Mouse (Mus musculus) brain, embryonic 14.5 days (tissue): ENCODE data around the gene Ldlrad3. TPM values are rescaled to one million over a fixed set of nuclear protein-coding genes. Genes with fewer than 3 reads are reported as not detected.

Source experiments
- DNase-seq: peaks from one replicate; pipeline ENCODE4 v3.0.0-alpha.2; 2011; ENCODE audit warnings: low read depth
- CTCF ChIP-seq: fragments of 200-500 bp; IDR thresholded peaks from 2 replicates; pipeline ENCODE4 v1.5.1; 2012; ENCODE audit warnings: inconsistent platforms, mild to moderate bottlenecking, moderate library complexity, borderline replicate concordance; ENCODE audit not compliant: insufficient read depth, insufficient read length; ENCODE audit errors: extremely low read depth
- POLR2A ChIP-seq: fragments of 200-500 bp; IDR thresholded peaks from 2 replicates; pipeline ENCODE4 v1.6.1; 2012; ENCODE audit warnings: mild to moderate bottlenecking, inconsistent platforms, borderline replicate concordance; ENCODE audit not compliant: poor library complexity, insufficient read depth, insufficient read length, severe bottlenecking; ENCODE audit errors: extremely low read depth
- polyA plus RNA-seq: library from polyadenylated mRNA; depleted of rRNA; stranded (reverse); fragments of >200 nt; gene quantifications from 2 replicates; pipeline ENCODE4 v1.2.3, GENCODE M21; 2012; rRNA removed

The Ldlrad3 gene
- polyA plus RNA-seq: 16.6 and 26.2 TPM in 2 replicates

DNA sequence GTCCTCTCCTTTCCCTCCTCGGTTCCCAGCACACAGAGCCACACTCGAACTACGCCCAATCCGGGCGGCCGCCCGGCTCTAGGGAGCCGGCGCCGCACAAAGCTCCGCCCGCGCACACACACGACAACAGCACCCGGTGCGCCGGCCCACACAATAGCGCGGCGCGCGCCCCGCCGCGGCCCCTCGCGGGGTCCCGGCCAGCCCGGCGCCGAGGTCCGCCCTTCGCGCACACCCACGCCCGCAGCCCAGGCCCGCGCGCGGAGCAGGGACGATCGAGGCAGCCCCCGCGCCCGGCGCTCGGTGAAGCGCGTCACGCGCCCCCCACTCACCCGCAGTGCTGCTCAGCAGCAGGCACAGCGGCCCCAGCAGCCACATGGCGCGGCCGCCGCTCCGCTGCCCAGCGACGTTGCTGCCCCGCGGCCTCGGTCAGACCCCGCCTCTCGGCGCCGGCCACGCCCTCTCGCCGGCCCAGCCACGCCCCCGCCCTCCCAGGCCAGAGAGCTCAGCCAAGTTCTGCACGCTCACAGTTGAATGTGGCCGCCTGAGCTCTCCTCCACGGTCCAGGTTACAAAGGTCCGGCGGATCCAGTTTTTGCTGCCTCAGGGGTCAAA is at the start of gene Ldlrad3:
Gene Ldlrad3, minus strand, starts transcription at position 435 of the 611 bp plus-strand sequence.
- TF ChIP-seq CTCF (no peak), POLR2A (peak; percentile 90)
- peak; percentile 93 for DNase-seq

DNA sequence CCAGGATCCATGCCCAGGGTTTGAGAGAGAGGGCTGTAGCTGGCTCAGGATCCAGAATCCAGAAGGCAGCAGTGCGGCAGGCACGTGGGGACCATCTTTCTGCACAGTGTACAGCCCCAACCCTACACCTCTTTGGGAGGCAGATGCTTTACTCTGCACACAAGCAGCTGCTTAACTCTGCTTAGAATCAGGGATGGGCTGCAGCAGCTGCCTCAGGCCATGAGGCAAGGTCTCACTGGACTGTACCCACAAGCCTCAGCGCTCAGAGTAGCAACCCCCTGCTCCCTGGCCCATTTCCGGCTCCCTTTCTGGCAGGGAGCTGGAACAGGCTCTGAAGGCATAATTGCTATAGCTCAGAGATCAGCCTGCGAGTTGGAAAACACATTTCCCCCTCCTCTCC is 45.3 kb upstream of the Ldlrad3 start:
- peak; percentile 76 for DNase-seq
- TF ChIP-seq CTCF: no peak
- TF ChIP-seq POLR2A: no peak

DNA sequence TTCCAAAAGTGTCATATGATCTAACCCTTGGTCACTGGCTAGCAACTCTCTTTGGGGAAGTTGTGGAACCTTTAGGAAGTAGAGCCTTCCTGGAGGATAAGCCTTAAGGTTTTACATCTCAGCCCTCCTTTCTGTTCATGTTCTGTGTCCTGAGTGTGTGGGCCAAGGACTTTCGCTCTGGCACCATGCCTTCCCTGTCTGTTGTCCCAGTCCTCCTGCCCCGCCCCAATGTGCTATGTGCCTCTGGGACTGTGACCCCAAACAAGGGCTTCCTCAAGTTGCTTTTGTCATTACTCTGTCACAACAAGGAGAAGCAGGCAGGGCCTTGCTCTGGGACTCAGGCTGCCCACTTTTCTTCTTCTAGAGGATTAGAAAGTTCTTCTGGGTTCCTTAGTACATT is 42.9 kb upstream of the Ldlrad3 start:
- DNase-seq: no peak
- TF ChIP-seq POLR2A (no peak), CTCF (no peak)

DNA sequence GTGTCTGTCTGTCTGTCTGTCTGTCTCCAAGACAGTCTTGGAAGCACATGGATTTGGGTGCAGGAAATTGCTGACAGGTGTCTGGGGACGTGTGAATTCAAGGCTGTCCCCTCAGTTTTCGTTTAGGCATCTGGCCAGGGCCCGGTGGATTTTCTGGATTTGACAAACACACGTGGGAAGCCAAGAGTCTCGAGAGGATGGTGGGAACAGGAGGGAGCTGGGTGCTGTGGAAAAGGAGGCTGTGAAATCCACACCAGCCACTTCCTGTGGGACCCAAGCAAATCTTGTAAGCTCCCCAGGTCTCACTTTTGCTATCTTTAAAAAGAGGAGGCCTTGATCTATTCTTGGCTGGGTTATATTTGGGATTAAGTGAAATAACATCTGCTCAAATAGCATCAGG is 42.1 kb upstream of the Ldlrad3 start:
- no peak for DNase-seq
- no peak for TF ChIP-seq CTCF
- no peak for TF ChIP-seq POLR2A

DNA sequence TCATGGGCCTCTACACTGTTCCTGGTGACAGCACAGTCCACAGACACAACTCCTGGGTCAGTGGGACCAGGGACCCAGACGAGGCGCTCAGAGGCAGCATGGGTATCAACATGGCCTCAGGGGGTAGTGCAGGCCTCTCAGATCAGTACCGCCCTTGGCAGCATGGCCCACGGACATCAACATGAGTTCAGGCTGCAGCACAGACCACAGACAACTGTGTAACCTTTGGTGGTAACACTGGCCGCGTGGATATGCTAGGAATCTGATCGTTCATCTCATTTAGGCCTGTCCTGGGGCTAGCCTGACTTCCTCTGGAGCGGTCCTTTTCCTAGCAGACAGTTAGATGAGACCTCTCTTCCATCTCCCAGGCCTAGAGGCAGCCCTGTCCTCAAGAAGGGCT is 41.7 kb upstream of the Ldlrad3 start:
- no peak for DNase-seq

DNA sequence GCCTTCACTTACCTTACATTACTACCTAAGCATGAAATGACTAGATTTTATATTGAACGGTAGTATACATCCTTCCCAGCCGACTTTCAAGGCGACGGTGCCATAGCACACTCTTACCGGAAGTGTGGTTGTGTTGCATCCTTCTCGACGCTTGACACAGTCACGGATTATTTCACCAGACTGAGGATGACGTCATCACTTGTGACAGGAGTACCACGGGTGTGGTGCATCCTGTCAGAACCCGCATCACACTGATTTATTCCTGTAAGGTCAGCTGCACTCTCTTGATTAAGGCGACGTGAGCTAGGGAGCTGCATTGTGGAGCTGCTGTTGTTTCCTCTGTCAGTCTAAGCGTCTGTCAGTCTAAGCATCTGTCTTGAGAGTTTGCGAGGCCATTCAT is 40.1 kb upstream of the Ldlrad3 start:
- no peak for DNase-seq
- TF ChIP-seq POLR2A (no peak), CTCF (no peak)

More for the DNA sequence above, 41.7 kb upstream of the Ldlrad3 start:
- TF ChIP-seq POLR2A (no peak), CTCF (no peak)

DNA sequence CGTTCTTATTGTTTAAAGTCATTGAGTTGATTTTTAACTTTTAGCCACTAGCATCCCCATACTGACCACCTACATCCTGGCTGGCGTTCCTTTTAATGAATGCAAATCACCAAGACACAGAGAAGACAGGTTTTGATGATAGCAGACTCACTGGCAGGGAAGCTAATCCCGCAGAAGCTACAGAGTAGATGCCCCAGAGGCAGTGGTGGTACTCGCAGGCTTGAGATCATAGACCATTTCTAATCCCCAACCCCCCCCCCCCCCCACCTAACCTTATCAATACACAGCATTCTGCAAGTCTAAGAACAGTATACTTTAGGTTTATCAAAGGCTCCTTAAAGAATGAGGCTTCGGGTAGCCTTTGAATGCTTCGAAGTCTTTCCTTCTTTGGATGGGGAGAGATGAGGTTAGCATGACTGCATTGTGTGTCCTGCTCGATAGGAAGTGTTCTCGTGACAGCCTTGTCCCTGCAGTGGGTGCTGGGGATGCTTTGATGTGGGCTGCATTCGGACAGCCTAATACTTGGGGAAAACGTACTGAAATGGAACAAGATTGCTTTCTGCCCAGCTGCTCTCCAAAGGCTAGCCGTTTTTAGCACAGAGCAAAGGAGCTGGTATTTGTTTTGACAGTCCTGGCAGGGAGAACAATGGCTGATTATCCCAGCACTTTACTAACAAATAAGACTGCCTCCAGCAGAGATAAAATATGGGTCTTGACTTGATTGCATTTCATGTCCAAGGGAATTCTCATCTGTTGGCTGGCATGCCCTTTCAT is 37.4 kb upstream of the Ldlrad3 start:
- TF ChIP-seq CTCF: no peak
- TF ChIP-seq POLR2A: no peak
- DNase-seq: peak; percentile 83

DNA sequence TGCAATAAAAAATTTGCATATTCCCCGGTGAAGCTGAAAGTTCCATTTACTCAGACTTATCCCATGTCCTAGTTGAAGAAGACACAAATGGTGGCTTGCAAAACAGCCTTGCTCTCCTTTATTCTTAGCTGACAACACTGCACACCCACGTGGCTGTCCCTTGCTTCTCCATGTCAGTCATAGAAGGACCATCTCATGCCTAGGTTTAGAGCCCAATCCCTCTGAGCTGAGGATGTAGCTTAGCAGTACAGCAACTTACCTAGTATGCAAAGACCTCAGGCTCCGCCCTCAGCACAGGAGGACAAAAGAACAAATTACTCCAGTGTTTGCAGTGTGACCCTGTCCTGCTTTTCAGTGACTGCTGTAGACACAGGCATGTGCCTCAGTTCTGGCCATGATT is 36.6 kb upstream of the Ldlrad3 start:
- no peak for TF ChIP-seq CTCF
- no peak for DNase-seq

DNA sequence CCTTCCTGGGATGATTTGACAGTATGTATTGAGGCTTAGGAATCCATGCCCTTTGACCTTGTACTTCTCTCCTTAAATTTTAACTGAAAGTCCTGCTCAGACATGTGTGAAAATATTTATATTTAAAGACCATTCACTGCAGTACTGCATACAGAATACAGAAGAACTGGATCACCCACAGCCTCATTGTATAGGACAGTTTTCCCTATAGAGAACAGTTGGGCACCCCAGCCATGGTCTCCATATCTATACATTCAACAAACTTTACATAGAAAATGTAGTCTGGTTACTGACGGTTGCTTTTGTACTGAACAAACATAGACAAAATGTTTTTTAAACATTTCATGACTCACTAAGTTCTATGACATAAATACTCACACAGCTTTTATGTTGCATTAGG is 30.6 kb upstream of the Ldlrad3 start:
- no peak for DNase-seq
- TF ChIP-seq CTCF: no peak
- no peak for TF ChIP-seq POLR2A

DNA sequence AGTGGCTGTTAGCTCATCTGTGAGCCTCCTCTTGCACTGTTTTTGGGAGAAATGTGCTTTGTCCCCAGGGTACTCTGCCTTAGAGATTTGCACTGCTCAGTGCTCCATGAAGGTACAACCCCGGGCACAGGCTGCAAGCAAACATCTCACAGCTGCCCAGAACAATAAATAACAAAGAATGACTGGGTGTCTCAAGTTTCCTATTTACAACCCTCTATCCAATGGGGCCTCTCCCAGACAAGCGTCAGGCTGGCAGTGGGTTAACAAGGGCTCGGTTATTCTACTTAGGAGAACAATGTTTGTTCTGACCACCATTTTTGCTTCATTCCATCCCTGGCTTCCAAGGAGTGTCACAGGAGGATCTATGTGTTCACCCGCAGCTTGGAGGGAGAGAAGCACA is 25.9 kb upstream of the Ldlrad3 start:
- DNase-seq: no peak

DNA sequence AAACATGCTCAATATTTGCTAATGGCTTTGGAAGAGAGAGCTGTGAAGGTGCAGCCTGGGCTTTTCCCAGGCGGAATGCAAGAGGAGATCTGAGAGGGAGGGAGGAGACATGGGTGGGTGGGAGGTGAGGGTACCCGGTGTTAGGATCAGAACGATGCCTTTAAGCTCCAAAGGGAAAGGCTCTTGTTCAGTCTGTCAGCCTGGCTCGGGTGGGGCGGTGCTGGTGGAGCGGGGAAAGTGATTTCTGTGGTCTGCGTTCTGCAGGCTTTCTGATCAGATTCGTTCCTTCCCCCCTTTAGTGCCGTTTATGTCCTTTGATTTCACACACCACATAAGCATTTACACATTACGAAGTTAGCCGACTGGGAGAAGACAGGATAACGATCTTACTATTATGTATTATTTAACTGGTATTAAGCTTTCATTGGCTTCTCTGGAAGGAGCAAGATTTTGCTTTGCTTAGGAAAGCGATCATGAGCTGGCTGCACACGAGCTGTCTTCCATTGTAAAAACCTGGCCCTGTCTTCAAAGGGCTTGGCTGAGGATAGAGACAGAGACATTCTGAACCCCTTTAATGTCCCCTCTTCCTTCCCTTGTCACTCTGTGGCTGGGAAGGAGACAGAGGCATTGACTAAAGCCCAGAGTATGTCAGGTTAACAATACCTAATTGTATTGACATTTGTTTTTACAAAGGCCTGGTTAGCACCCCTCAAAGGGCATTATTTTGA is 19.7 kb upstream of the Ldlrad3 start:
- TF ChIP-seq POLR2A (no peak), CTCF (no peak)
- peak; percentile 78 for DNase-seq

More for the DNA sequence above, 25.9 kb upstream of the Ldlrad3 start:
- TF ChIP-seq CTCF (no peak), POLR2A (no peak)
